Mouse (Mus musculus) gonadal fat pad, adult 2 months (tissue): ENCODE results near the gene Pabpn1. TPM values are rescaled to one million over a fixed set of nuclear protein-coding genes. Genes with fewer than 3 reads are reported as not detected.
A peak's percentile ranks its signal among the peaks of the same experiment; 100 is the strongest.

Experiments
- DNase-seq: peaks from one replicate; pipeline ENCODE4 v3.0.0-alpha.2; 2012; ENCODE audit warnings: low read depth
- polyA plus RNA-seq: library from polyadenylated mRNA; depleted of rRNA; stranded (reverse); fragments of >200 nt; gene quantifications from 2 replicates; pipeline ENCODE4 v1.2.3, GENCODE M21; 2012

Gene Pabpn1
- polyA plus RNA-seq, 1 experiment, result 205 TPM

DNA sequence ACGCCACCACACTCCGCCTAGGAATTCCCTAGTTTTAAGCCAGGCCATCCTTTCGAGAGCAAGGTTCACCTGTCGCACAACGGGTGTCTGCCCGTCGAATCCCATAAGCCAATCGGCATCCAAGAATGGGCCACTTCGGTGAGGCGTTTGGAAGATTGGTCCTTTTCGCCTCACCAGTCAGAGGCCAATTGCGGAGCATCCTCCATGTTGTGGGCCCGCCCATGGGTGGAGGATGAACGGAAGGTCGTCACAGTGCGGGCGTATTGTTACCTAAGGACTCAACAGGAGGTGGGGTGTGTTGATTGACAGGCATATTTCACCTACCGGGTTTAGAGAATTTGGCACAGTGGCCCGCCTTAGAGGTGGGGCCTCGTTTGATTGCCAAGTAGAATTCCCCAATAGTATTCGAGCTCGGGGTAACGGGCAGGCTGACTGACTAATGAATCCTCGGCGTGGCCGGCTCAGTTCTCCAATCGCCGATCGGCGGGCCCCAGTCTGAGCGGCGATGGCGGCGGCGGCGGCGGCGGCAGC is 1.4 kb downstream of the Pabpn1 start:
- DNase-seq, result peak; percentile 98

DNA sequence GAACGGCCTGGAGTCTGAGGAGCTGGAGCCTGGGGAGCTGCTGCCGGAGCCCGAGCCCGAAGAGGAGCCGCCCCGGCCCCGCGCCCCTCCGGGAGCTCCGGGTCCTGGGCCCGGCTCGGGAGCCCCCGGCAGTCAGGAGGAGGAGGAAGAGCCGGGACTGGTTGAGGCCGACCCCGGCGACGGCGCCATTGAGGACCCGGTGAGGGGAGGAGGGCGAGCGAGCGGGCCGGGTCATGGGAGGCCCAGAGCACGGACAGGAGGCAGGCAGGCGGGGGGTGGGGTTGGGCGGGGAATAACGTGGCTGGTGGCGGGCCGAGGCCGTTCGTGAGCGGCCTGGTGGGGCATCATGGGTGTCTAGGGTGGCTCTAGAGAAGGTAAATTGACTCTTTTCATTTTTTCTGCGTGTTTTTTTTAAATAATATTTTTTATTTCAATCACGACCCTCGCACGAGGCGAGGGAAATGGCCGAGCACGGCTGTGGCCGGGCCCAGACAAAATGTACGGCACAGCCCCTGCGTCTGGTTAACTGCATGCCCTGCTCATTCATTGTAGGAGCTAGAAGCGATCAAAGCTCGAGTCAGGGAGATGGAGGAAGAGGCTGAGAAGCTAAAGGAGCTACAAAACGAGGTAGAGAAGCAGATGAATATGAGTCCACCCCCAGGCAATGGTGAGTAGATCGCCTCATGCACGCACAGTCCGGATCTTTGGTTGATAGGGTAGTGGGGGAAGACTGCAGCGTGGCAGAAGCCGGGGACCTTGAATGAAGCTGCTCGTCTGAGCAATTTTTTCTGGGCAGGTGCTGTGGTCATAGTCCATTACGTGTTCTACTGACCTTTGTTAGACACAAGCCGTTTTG is 2.2 kb downstream of the Pabpn1 start:
- no peak for DNase-seq

DNA sequence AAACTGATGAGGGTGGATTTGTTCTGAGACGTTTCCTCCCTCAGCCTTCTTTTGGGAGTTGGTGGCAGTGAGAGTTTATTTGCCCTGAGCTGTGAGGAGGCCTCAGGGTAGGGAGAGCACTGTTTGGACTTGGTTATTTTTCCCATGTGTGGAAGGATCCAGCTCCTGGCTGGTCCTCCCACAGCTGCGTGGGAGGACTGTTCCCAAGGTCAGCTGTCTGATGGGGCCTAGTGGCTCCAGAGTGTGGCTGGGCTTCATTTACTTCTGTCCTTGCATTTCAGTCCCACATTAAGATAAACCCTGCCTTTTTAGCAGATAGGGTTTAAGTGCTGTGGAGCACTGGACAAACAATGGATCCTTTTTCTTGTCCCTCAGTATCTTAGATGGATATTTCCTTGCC is 5.1 kb downstream of the Pabpn1 start:
- DNase-seq, result no peak

DNA sequence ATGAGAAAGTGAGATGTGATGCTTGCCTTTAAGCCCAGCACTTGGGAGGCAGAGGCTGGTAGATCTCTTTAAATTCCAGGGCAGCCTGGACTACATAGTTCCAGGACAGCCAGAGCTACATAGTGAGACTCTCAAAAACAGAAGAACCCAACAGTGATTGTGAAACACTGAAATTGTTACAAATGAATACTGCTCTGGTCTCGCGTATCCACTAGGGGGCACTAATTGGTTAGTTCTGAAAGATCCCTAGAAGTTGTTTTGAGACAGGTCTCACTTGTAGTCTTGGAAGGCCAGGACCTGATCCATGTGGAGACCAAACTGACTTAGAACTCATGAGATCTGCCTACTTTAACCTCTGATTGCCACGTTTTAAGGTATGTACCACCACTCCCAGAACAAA is 8.1 kb downstream of the Pabpn1 start:
- no peak for DNase-seq

DNA sequence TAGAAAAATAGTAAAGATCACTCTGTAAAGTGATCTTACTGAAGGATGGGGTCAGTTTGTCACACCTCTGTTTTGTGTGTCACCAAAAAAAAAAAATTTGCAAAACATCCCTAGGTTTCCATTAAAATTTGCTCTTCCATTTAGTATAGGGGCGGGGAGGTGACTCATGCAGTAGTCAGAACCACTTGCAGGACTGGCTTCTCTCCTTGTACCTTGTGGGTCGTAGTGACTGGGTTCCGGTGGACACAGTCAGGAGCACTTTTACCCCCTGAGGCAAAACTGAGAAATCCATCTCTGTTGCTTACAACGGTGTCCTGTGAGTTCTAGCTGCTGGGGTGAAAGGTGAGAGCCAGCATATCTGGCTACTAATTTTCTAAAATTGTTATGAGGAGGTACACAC is 11.3 kb downstream of the Pabpn1 start:
- DNase-seq, result no peak

DNA sequence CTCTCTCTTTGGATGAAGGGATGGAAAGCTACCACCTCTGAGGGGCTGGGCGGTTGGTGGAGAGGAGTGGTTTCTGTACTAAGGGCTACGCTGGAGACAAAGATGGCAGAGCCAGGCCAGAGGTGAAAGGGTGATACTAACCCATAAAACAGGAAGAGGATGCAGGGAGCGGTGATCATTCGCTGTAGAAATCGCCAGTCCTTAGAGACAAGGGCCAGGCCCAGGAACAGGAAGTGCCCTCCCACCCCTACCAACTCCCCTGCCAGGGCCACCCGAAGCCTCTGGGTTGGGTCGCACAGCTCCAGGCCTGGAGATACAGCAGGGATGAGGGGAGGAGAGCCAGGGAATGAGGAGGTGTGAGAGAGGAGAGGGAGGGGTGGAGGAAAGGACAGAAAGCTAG is 16.4 kb downstream of the Pabpn1 start:
- DNase-seq, result no peak

DNA sequence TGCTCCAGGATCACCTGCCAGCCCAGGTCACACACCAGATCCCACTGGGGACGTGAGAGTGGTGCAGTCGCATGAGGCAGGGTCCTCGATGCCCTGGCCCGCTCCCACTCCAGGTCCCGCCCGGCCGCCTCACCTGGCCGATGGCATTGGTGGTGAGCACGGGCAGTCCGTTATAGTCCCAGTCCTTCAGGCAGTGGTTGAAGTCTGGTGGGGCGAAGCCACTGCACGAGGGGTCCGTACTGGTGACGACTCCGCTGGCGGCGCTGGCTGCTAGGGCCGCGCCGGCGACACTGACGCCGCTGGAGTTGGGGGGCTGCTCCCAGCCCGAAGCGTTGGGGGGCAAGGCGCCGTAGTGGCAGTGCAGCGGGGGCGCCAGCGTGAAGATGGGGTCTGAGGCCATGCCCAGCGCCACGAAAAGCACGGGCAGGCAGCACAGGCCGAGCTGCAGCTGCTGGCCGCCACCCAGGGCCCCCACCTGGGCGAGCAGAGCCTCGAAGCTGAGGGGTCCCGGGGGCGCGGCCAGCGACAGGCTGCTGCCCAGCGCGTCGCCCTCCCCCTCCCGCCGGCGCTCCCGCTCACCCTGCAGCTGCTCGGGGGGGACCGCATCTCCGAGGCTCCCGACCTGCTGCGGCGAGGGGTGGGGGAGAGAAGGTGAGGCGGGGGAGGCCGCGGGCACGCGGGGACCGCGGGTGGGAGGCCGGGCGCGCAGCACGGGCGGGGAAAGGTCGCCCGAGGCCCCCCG is 20.0 kb downstream of the Pabpn1 start:
- no peak for DNase-seq

DNA sequence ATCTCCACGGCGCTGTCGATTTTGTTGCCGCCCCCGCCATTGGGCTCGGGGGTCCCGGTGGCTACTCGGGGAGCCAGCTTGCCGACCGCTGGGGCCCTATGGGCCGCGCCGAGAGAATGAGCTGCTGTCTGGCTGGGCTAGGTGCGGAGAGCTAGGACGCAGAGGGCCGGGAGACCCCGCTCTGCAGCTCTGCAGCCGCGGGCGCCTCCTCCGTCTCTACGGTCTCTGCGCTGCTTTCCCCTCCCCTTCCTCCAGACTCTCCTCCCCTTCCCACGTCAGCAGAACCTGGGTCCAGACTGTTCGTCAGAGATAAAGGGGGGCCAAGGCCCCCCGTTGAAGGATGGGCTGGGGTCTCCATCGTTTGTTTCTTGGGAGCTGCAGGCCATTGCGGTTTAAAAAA is 20.6 kb downstream of the Pabpn1 start, which contains the start of gene Slc22a17:
Gene Slc22a17 (minus strand): TSS at position 247 of the 400 bp plus-strand sequence.
- no peak for DNase-seq

DNA sequence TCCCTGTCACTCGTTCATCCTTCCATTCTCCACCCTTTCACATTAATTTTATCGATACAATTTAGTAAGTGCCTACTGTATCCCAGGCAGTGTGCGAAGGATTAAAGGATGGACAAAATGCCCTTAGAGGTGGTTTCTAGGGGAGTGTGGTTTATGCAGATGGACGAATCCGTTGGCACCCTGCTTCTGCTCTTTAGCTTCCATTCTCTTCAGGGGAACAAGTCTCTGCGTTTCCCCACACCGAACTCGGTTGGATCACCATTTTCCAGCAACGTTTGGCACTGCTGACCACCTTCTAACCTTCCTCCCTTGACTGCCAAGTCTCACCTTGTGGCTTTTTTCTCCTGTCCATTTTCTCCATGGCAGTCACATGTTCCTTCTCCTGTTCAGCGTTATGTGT is 21.0 kb downstream of the Pabpn1 start:
- no peak for DNase-seq

DNA sequence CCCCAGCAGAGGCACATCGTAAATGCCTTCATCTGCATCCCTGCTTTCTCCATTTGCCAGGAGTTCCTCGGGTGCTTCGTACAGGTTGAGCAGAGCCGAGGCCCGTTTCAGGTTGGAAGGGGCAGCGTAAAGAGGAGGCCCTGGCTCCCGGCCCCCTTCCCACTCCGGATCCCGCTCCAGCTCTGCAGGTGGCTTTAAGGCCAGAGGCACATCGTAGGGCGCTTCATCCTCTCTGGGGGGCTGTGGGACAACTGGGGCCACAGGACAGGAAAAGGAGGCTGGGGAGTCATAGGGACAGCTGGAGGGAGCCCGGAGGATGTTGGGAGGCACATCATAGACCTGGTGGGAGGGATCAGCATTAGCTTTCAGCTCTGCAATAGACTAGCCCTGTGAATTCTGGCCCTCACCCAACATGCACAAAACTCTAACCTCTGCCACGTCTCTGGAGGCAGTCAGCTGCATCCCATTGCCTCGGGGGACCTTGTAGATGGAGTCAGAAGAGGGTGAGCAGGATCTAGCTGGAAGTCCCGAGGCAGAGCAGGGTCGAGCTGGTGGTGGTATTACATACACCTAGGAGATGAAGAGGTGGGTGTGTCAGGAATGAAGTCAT is 27.9 kb downstream of the Pabpn1 start:
- DNase-seq, result no peak

DNA sequence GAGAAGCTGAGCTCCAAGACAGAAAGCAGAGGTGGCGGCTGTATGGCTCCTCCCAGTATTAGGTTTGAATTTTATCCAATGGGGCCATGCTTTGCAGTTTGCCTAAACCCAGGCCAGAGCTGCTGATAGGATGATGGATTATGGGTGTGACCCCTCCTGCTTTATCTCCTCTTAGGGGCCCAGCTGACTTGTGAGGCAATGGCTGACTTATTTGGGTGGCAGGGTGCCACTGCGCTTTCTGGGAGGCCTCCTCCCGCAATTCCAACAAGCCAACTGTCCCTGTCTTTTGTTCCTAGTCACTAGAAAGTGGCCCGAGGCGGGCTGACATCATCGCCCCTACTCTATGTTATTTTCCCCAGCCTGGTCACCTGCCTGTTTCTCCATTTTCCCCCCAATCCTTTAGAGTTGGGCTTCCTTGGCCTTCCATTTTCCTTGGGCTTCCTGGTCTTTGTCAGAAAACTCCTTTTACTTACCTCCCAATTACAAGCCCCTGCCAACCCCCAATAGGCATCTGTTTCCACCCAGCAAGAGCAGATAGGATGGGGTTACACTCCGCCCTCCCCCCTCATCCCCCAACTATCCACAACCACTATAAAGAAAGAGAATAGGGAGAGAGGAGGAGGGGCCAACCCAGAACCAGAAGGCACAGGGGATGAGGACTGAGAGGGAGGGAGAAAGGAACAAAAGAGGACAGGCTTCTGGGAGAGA is 32.5 kb downstream of the Pabpn1 start:
- DNase-seq, result no peak

DNA sequence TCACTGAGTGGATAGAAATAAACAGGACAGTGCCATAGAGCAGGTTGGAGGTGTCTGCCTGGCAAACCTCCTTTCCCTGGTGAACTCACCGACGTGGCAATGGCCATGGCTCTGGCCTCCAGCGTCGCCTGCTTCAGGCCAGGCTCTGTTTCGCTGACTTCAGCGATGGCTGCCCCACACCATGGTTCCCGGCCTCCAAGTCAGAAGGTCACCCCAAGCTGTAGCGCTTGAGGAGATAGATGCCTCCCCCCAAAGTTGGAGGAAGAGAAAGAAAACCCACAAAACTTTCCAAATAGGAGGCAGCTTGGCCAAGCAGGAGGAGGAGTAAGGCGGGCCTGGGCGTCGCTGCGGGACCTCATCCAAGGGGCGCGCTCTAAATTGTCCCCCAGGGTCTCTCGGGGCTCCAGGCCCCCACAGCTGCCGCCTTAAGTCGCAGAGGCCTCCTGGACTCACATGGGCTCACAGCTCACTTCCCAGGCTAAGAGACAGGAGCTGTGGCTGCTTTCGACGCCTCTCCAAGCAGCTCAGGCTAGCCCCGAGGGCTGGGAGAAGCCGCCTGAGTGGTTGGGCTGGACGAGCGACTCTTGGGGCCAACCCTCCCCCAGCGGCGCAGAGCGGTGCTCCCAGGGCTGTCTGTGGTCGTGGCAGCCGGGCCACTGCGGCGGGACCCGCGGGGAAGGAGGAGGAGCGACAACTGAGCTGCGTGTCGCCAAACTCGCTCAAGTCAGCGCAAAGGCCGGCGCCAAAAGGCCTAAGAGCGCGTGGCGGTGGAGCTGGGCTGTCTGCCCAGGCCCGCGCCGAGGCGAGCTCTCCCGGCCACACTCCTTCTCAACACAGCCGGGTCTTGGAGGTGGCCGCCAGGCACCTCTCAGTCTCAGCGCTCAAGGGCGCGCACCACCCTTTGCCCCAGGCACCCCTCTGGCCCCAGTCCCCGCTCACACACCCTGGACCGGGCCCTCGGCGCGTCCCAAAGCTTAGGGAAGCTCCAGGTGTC is 33.3 kb downstream of the Pabpn1 start, which contains the start of gene Efs:
Gene Efs (minus strand): TSS at position 778 of the 994 bp plus-strand sequence.
- DNase-seq, result no peak

DNA sequence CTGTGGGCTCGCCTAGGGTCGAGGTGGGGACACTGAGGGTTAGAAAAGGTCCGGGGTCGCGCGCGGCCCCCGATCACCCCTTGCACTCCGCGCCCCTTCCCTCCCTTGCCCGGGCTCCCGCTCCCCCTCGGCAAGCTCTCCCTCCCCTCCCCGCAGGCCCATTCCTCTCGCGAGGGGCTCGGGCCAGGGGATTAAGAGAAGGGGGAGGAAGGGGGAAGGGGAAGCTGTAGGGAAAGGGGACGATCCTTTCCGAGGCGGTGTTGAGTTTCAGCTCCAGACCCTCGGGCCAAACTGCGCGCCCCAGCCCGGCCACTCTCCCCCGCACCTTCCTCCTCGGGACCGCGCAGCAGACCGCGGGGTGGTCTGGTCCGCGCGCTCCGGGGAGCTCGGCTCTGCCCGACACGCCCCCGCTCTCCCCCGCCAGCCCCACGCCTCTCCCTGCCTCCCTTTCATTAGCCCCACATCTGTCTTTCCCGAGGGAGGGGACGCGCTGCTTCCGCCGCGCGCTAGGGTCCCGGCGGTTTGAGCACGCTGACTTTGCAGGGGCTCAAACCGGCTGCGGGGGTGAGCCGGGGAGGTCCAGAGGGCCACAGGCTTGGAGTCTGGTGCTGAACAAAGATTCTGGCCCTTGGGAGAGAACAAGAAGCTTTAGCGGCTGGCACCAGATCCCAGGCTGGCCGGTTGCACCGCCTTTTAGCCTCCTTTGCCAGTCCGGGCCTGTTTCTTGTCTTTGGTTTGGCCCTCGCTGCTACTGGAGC is 34.3 kb downstream of the Pabpn1 start:
- no peak for DNase-seq

DNA sequence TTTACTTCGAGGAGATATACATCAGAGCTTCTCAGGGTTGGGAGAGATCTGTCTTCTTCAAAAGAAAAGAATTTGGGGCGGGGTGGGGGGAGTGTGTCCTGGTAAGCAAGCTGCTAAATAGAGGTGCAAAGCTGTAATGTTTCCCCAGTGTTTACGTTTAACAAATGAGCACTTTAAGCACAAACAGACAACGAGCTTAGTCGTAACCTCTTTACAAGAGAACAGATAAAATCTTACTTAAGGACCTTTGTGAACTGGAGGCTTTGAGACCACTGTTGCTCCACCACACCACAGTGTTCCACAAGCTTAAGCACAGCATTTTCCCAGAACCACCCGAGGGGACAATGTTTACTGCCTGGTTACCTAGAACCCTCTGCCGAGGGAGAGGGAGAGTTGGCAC is 35.0 kb downstream of the Pabpn1 start:
- DNase-seq, result no peak

DNA sequence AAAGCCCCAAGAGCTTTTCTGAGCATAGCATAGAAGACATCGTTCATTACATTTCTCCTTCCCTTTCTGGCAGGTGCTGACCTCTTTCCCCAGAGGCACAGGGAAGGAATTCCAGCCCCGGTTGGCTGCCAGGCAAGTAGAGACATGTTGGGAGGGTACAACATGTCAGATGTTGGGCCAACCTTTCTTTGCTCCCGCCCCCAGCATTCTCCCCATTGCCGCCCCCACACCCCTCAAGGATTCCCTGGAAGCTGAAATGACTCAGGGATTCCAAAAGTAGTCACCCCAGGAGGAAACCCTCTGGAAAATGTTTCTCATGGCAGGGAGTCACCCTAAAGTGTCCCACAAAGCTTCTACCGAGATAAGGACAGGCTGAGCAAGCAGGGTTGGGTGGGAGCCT is 37.5 kb downstream of the Pabpn1 start:
- DNase-seq, result no peak

DNA sequence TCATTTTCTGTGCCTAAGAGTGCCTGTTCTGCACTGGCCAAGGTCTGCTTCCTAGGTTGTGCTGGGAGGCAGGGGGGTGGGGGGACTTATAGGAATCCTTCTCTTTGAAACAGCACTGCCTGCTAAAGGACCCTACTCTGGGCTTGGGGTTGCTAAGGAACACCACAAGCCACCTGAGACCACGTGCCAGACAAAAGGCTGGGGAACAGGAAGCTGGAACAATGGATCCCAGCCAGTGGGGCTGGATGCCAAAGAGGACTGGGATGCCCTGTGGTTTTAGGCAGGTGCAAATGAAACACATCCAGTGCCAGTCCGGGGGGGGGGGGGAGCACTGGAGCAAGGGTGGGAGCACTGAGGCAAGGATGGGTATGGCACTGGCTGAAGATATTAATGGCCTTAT is 38.1 kb downstream of the Pabpn1 start:
- no peak for DNase-seq

DNA sequence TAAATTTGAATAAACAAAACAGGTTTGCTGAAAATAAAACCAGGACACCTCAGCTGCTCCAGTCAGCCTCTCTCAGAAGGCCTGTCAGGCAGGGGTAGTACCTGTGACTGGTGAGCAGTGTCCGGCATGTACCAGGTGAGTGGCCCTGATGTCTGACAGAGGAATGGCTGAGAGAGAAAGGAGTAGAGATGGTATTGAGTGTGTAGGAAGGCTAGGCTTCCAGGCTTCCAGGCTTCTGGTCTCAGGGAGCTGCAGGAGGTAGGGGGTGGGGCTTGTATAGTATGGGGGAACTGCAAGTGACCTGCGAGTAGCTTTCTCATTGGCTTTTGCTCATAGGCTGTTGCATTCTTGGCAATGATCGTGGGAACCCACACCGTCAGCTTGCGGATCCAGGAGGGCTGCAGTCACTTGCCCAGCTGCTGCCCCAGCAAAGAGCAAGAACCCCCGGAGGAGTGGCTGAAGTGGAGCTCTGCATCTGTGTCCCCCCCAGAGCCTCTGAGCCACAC is 40.4 kb downstream of the Pabpn1 start, which contains the start of gene Il25:
Gene Il25 (plus strand): TSS at position 51 of the 506 bp plus-strand sequence.
- no peak for DNase-seq

DNA sequence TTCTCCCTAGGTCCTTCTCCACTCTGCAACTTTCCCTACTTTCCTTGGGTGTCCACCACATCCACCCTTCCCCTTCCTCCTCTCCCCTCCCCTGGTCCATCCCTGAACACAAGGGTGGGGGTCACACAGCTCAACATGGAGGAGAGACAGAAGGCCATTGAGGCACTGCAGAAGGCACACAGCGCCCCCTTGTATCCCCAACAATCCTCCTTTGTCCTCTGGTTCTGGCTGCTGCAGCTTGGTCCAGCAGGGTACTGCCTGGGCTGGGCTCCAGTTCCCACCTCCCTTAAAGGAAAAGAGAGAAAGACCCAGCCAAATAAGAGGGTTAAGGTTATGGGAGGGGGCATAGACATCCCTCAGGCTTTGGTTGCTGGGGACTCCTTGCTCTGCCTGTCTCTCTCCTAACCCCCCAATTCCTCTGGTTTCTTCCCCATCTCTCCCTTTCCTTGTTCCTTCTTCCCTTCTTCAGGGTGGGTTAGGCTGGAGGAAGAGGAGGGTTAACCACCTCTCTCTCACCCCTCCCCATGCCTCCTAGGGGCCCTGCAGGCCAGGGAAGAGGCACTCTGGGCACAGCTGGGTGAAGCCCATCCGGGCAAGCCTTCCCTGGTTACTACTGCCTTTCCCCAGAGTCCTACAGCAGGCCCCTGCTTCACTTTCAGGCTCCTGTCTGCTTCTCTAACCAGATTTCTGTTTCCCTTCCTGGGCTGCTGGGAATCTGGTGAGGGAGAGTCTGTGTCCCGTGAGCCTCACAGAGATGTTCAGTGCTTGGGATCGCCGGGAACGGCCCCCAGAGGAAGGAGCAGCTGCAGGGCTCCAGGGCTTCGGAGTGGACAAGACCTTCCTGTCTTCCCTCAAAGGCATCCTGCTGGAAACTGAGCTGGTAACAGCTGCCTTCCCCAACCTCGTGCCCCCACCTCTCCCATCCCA is 43.9 kb downstream of the Pabpn1 start, which contains the start of gene Cmtm5:
Gene Cmtm5 (plus strand): TSS at position 358 of the 927 bp plus-strand sequence.
- DNase-seq, result no peak
